Mouse (Mus musculus): ENCODE data around the gene Gclm. TPM values are rescaled to one million over a fixed set of nuclear protein-coding genes. Genes with fewer than 3 reads are reported as not detected.
A peak's percentile ranks its signal among the peaks of the same experiment; 100 is the strongest.
"Not testable (repeated sequence)": the region's sequence is repeated elsewhere in the genome, so short reads cannot be mapped to it uniquely, and the experiment has no call there.

The Gclm gene
- total RNA-seq (2021) = 10 to 100 TPM; 59.5 to 79.0 TPM

GRCm38 (mm10) chr3:122245215-122245877, at the start of gene Gclm:
Gene Gclm, plus strand, starts transcription at chr3:122245557.
- peak; percentile 95 for DNase-seq
- intact Hi-C loops (cut with DNase I) = no loop called here

- no peak for DNase-seq
- intact Hi-C loops (cut with DNase I) = no loop called here
Measured at GRCm38 (mm10) chr3:122196621-122197298, 48.6 kb upstream of the Gclm start.

GRCm38 (mm10) chr3:122198532-122198931, 46.8 kb upstream of the Gclm start:
- DNase-seq = no peak
- intact Hi-C loops (cut with DNase I) = no loop called here

DNA sequence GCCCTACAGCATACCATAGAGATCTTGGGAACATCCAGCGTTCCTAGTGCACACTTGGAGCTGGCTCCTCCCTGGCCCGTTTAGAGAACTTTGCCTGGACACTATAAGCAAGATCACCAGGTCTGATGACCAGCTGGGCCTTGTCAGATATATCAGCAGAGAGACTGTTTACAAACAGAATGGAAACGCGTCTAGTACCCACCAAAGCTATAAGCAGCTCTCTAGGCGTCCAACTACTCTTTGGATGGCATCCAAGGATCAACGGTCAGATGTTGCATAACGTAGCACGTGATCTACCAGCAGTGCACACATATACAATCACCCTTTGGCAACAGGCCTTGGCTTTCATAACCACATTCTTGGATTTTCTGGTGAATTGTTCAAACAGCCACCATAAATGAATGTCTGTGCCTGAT, 46.4 kb upstream of the Gclm start:
- peak; percentile 25 for DNase-seq
- intact Hi-C loops (cut with DNase I) = no loop called here

- no peak for DNase-seq
- intact Hi-C loops (cut with DNase I) = no loop called here
Measured at GRCm38 (mm10) chr3:122199600-122199999, 45.8 kb upstream of the Gclm start.

DNA sequence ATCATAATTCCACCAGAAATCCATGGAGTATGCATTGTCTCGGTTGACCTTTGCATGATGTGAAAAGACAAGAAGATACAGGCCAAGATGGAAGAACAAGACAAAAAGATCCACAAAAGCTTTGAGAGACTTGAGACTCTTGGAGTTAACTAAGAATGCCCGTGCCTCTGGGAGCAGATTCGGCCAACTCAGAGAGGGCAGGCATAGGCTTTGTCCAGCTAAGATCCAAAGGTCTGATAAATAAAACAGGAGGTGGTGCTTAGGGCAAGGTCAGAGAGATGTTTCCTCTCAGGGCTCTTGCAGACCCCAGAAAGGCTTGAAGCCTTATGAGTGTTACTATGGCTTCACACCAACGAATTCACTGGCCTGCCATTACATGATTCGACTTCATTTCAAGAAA, 45.3 kb upstream of the Gclm start:
- no peak for DNase-seq
- intact Hi-C loops (cut with DNase I) = no loop called here

- intact Hi-C loops (cut with DNase I) = no loop called here
- no peak for DNase-seq
Measured at GRCm38 (mm10) chr3:122200447-122200846, 44.9 kb upstream of the Gclm start.

DNA sequence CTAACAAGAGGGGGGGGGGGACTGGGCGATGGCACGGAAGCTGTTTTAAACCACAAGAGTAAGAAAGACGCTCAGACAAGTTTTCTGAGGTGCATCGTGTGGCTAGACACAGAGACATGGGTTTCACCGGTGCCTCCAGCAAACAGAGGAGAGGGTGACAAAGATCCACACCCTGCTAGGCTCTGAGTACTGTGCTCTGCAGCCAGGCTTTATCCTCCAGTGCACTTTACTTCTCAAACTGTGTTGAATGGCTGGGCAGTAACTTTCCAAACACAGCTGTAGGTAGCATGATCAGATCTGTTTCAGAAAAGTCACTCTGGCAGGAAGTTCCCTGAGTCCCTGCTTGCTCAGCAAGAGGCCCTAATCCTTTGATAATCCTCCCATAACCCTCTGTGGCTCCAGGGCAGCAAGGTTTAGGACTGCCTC, 43.0 kb upstream of the Gclm start:
- DNase-seq = no peak
- intact Hi-C loops (cut with DNase I) = no loop called here

- no peak for DNase-seq
- intact Hi-C loops (cut with DNase I) = no loop called here
Measured at GRCm38 (mm10) chr3:122203675-122204329, 41.6 kb upstream of the Gclm start.

- DNase-seq = peak; percentile 24
- intact Hi-C loops (cut with DNase I) = no loop called here
Measured at GRCm38 (mm10) chr3:122205753-122206152, 39.6 kb upstream of the Gclm start.

- peak; percentile 96 for DNase-seq
Measured at GRCm38 (mm10) chr3:122206279-122207070, 38.9 kb upstream of the Gclm start.

GRCm38 (mm10) chr3:122207766-122208165, 37.6 kb upstream of the Gclm start:
- peak; percentile 56 for DNase-seq
- intact Hi-C loops (cut with DNase I) = no loop called here

More at GRCm38 (mm10) chr3:122206279-122207070, 38.9 kb upstream of the Gclm start:
- intact Hi-C loops (cut with DNase I) = no loop called here

DNA sequence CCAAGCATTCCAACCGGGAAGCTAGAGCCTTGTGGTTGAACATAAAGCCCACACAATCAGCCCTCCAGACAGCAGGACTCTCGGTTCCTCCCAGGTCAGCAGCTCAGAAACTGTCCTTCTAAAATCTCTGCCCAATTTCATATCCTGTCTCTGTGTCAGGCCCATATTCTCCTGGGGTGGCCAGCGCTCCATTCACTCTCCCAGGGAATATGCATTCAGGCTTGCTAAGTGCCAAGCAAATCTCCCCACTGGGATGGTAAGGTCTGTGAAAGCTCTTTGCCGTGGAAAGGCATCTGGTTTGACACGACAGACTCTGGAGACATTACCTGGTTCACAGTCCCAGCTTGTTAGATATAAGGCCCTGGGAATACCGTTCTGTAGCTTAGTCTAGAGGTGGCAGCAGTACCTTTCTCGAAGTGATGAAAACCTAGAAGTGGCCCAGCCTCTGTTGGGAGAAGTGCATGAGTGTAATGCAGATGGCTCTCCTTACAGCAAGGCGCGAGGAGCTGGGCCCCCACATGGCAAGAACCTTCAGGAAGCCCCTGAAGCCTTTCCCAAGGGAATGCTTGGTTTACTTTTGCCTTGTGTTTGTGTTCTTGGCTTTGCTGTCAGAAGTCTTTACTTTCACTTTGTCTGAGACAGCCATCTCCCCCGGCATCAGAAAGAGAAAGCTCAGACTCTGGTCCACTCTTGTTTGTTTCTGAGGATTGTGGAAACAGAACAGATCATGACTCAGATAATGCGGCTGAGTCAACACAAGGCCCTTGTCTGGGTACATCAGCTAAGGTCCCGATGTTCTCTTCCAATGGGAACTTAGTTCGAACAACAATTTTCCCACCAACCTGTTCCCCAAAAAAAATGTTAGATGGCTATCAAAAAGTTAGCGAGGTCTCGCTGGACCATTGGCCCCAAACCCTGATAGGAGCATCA, 36.8 kb upstream of the Gclm start:
- no peak for DNase-seq
- intact Hi-C loops (cut with DNase I) = no loop called here

DNA sequence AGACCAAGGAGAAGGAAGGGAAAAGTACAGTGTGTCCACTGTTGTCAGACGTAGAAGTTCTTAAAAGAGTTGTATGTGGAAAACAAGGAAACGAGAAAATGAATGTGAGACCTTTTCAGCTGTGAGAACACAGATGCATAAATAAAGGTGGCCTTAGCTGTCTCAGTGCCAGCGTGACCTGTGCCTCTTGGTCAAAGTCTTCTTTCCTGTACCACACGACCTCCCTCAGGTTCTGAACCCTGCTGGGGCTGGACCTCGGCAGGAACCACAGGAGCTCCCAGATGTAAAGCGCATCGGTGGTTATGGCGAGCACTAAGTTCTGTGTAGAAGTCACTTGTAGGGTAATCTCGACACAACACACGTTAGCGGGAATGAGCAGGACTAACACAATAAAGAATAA, 35.8 kb upstream of the Gclm start:
- no peak for DNase-seq
- intact Hi-C loops (cut with DNase I) = no loop called here

- no peak for DNase-seq
- intact Hi-C loops (cut with DNase I) = no loop called here
Measured at GRCm38 (mm10) chr3:122210434-122210833, 34.9 kb upstream of the Gclm start.

GRCm38 (mm10) chr3:122210846-122211245, 34.5 kb upstream of the Gclm start:
- no peak for DNase-seq
- intact Hi-C loops (cut with DNase I) = no loop called here

DNA sequence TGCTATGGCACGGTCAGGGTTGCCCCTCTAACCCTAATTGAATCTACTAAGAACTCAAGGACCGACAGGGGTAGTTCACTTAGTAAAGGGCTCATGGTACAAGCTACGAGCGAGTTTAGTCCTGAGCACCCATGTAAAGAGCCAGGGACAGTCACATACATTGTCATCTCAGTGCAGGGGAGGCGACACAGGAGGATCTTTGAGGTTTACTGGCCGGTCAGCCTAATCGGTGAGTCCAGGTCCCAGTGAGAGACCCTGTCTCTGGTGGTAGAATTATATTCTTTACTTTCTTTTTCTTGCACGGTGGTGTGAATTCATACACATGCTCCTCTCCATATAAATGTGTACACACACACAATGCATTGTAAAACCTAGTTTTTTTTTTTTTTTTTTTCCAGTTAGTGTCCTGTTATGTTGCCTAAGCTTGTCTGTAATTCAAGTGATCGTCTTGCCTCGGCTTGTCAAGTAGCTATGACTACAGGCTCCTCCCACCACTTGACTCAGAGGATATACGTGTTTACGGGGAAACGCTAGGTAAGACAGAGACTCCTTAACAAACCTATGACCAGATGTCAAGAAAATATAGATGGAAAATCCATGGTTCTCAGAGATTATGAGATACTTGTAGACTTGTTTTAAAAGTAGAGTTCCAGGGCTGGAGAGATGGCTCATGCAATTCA, 33.8 kb upstream of the Gclm start:
- intact Hi-C loops (cut with DNase I) = no loop called here
- DNase-seq = no peak

DNA sequence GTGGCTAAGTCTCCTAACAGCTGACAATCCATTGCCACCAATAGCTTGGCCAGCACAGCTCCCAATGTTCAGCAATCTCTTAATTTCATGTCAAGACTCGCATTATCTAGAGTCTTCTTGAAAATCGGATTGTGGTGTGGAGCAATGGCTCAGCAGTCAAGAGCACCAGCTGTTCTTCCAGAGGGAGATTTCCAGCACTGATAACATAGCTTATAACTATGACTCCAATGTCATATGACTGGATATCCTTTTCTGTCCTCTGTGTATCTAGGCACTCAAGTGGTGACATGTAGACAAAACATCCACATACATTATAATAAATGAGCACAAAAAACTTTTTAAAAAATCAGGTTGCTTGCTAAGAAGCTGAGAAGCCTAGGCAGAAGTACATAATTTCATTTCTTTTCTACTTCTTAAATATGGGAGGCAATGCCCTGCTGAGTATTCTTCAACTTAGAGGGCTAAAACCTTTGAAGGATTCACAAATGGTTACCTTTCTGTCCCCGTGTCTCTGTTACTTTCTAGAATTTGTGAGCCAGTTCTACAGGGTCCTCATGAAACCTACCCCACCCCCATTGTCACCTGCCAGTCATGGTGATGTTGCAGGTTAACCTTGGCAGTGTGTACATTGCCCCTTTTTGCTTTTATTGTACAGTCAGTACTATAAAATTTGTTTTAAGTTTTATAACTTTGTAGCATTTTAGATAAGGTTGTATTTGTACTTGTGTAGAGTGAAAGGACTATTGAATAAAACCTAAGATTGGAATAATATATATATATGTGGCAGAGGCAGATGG, 23.9 kb upstream of the Gclm start:
- intact Hi-C loops (cut with DNase I) = no loop called here
- no peak for DNase-seq

DNA sequence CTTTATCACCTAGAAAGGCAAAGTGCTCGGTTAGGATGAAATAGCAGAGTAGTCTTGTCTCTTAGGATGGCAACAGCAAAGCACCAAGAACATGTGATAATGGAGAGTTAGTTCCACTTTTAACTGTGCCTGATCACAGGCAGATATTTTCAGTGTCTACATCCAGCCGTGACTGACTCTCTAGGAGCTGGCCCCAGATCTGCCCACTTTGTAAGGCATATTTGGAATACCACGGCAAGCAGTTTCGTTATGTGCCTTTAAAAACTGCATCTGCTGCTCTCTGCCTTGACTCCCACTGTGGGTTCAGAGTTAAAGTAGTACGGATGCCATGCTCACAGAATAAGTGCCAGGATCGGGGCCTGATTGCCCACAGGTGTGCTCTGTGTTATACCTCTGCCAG, 18.4 kb upstream of the Gclm start:
- intact Hi-C loops (cut with DNase I); DNase-seq: not testable (repeated sequence)
